Mouse (Mus musculus) G1E (cell line): ENCODE data around the gene Pagr1b. TPM values are rescaled to one million over a fixed set of nuclear protein-coding genes. Genes with fewer than 3 reads are reported as not detected.
A peak's percentile ranks its signal among the peaks of the same experiment; 100 is the strongest.

Experiments used
- ATAC-seq: 2 replicates; pipeline ENCODE4 v1.8.0; 2016; ENCODE audit warnings: mild to moderate bottlenecking; ENCODE audit not compliant: insufficient number of reproducible peaks, poor library complexity, low FRiP score, severe bottlenecking; ENCODE audit errors: extremely low read depth
- DNase-seq: peaks from one replicate; pipeline ENCODE4 v3.0.0; 2012; ENCODE audit warnings: low spot score
- H3K27me3 ChIP-seq: 2 replicates; pipeline ENCODE4 v1.6.1; 2012; ENCODE audit warnings: mild to moderate bottlenecking, low read length, inconsistent platforms; ENCODE audit not compliant: insufficient read depth
- H3K36me3 ChIP-seq: replicated peaks from 2 replicates; pipeline ENCODE3; 2012; ENCODE audit warnings: mild to moderate bottlenecking, inconsistent platforms
- H3K4me1 ChIP-seq: 2 replicates; pipeline ENCODE4 v1.6.1; 2012; ENCODE audit warnings: low read depth, low read length, inconsistent platforms, mixed read lengths; ENCODE audit not compliant: insufficient read depth
- H3K4me3 ChIP-seq: 2 replicates; pipeline ENCODE4 v1.5.1; 2012; ENCODE audit warnings: low read depth, mild to moderate bottlenecking, inconsistent platforms, low read length, moderate library complexity, mixed read lengths
- H3K9me3 ChIP-seq: replicated peaks from 2 replicates; pipeline ENCODE4 v1.6.1; 2012; ENCODE audit warnings: inconsistent platforms
- CTCF ChIP-seq: IDR thresholded peaks from 2 replicates; pipeline ENCODE4 v1.5.1; 2012; ENCODE audit warnings: low read depth, low read length, inconsistent platforms, mixed read lengths
- GATA1 ChIP-seq: IDR thresholded peaks from 2 replicates; pipeline ENCODE4 v1.6.1; 2012; ENCODE audit warnings: borderline replicate concordance, low read length, inconsistent platforms, mixed read lengths
- GATA2 ChIP-seq: IDR thresholded peaks from 2 replicates; pipeline ENCODE4 v1.6.1; 2012; ENCODE audit warnings: low read depth, low read length, inconsistent platforms, borderline replicate concordance
- POLR2AphosphoS5 ChIP-seq: IDR thresholded peaks from 2 replicates; pipeline ENCODE4 v1.6.1; 2012; ENCODE audit warnings: low read depth, low read length, inconsistent platforms; ENCODE audit not compliant: insufficient replicate concordance
- TAL1 ChIP-seq: conservative IDR thresholded peaks from 2 replicates; pipeline ENCODE4 v1.6.1; 2012; ENCODE audit warnings: low read depth, low read length, inconsistent platforms, mixed read lengths
- polyA plus RNA-seq: library from polyadenylated mRNA; stranded (reverse); fragments of >175 nt; gene quantifications from 2 replicates; pipeline ENCODE4 v1.2.3, GENCODE M21; 2012
- total RNA-seq, 2 experiments: library from RNA; stranded (forward) in 1 of 2; stranded (reverse) in 1 of 2; fragments of 200-1000 nt in 1 of 2; fragments of >200 nt in 1 of 2; fragmentation: Nextera tagmentation in 1 of 2; gene quantifications; 2 replicates each; pipeline ENCODE4 v1.2.3; 2014 to 2017

Gene Pagr1b
- total and polyA plus RNA-seq, 3 experiments: 4.6 TPM; not detected in 2

- no peak for TF ChIP-seq GATA2
- TF ChIP-seq TAL1: no peak
- TF ChIP-seq GATA1: no peak
- no peak for TF ChIP-seq POLR2AphosphoS5
- TF ChIP-seq CTCF: no peak
- ATAC-seq (no peak), DNase-seq (no peak)
- Histone ChIP-seq H3K27me3 (no peaks in the 10 kb centered on the region), H3K4me3 (peak overlapping the region; percentile 77), H3K36me3 (peaks cover 77% of the 10 kb centered on the region), H3K9me3 (no peaks in the 10 kb centered on the region), H3K4me1 (peaks cover 75% of the 10 kb centered on the region)
These were observed 7.0 kb upstream of the Pagr1b start for GRCm38 (mm10) chr7:127023272-127023691.

GRCm38 (mm10) chr7:127022528-127023271 lies 6.4 kb upstream of the Pagr1b start:
- Histone ChIP-seq H3K27me3 (no peaks in the 10 kb centered on the region), H3K9me3 (no peaks in the 10 kb centered on the region), H3K36me3 (peaks cover 75% of the 10 kb centered on the region), H3K4me3 (peak overlapping the region; percentile 77; the same call in 1 of the 2 replicates), H3K4me1 (peaks cover 75% of the 10 kb centered on the region)
- DNase-seq: no peak
- no peak for ATAC-seq
- no peak for TF ChIP-seq POLR2AphosphoS5
- no peak for TF ChIP-seq CTCF
- TF ChIP-seq GATA1: no peak
- no peak for TF ChIP-seq TAL1
- no peak for TF ChIP-seq GATA2

- TF ChIP-seq POLR2AphosphoS5 (no peak), TAL1 (no peak), CTCF (no peak)
- peaks cover 74% of the 10 kb centered on the region for H3K4me1 ChIP-seq
- H3K9me3 ChIP-seq: no peaks in the 10 kb centered on the region
- peak overlapping the region; percentile 77; the same call in 1 of the 2 replicates for H3K4me3 ChIP-seq
- H3K36me3 ChIP-seq: peaks cover 72% of the 10 kb centered on the region
- no peaks in the 10 kb centered on the region for H3K27me3 ChIP-seq
- ATAC-seq (no peak), DNase-seq (no peak)
These were observed 5.6 kb upstream of the Pagr1b start for GRCm38 (mm10) chr7:127021563-127022527.

- DNase-seq (peak; percentile 66), ATAC-seq (no peak)
- peaks cover 82% of the 10 kb centered on the region for H3K4me1 ChIP-seq
- no peaks in the 10 kb centered on the region for H3K27me3 ChIP-seq
- peaks cover 73% of the 10 kb centered on the region for H3K36me3 ChIP-seq
- no peaks in the 10 kb centered on the region for H3K9me3 ChIP-seq
- H3K4me3 ChIP-seq: peak within 1 kb of the TSS; percentile 77
- peak; percentile 85 for TF ChIP-seq POLR2AphosphoS5
- no peak for TF ChIP-seq GATA1
These were observed 4.7 kb upstream of the Pagr1b start, which contains the start of the genes Gm42742 and Prrt2 for GRCm38 (mm10) chr7:127020901-127021562. Gene Gm42742, minus strand, starts transcription at chr7:127021097. Gene Prrt2, minus strand, starts transcription at chr7:127021211.

GRCm38 (mm10) chr7:127020491-127020890 lies 4.2 kb upstream of the Pagr1b start:
- peak overlapping the region; percentile 72 for H3K4me3 ChIP-seq
- peaks cover 88% of the 10 kb centered on the region for H3K4me1 ChIP-seq
- H3K9me3 ChIP-seq: no peaks in the 10 kb centered on the region
- ATAC-seq (no peak), DNase-seq (no peak)
- peaks cover 76% of the 10 kb centered on the region for H3K36me3 ChIP-seq
- no peaks in the 10 kb centered on the region for H3K27me3 ChIP-seq
- no peak for TF ChIP-seq POLR2AphosphoS5
- no peak for TF ChIP-seq GATA1
- no peak for TF ChIP-seq CTCF
- TF ChIP-seq GATA2: no peak
- TF ChIP-seq TAL1: no peak

GRCm38 (mm10) chr7:127020031-127020430 lies 3.7 kb upstream of the Pagr1b start:
- Histone ChIP-seq H3K4me3 (no peak overlapping the region), H3K27me3 (no peaks in the 10 kb centered on the region), H3K36me3 (peaks cover 76% of the 10 kb centered on the region), H3K4me1 (peaks cover 92% of the 10 kb centered on the region), H3K9me3 (no peaks in the 10 kb centered on the region)
- ATAC-seq: no peak
- no peak for DNase-seq
- TF ChIP-seq GATA1 (no peak), POLR2AphosphoS5 (no peak), CTCF (no peak), TAL1 (no peak), GATA2 (no peak)
